Mouse (Mus musculus) left cerebral cortex, postnatal 25 days (tissue): ENCODE measurements around the gene Commd3. TPM values are rescaled to one million over a fixed set of nuclear protein-coding genes. Genes with fewer than 3 reads are reported as not detected.

Experiments
- DNase-seq, 2 experiments: peaks; one replicate each; pipeline ENCODE4 v3.0.0; 2022; ENCODE audit warnings: low spot score in 2 of 2, mixed read lengths in 1 of 2
- intact Hi-C: fragments of 180-260 bp; cut with DNase I; formaldehyde crosslinking; loops from one replicate; pipeline ENCODE4 v1.15.1; 2025
- total RNA-seq, 2 experiments: library from RNA; stranded (reverse); gene quantifications; 2 replicates each; pipeline ENCODE4 v1.2.3; 2021

The Commd3 gene
- 10 to 100 TPM; 84.9 to 92.7 TPM for total RNA-seq

- peak; percentile 95 to 96 for DNase-seq
- intact Hi-C loops, result loop anchor here (2.0 to 10.0 kb wide), 4 partner anchors 65 to 983 kb away; partner anchors contain the start of genes Dnajc1 and Otud1
These were observed at the start of gene Commd3 for GRCm38 (mm10) chr2:18672133-18672765. TSS of gene Commd3 (plus strand) at chr2:18672384.

GRCm38 (mm10) chr2:18623219-18623618 is 49.0 kb upstream of the Commd3 start:
- intact Hi-C loops, result no loop called here
- DNase-seq, result peak; percentile 17 to 64

- intact Hi-C loops, result no loop called here
- DNase-seq, result no peak
These were observed 41.6 kb upstream of the Commd3 start for GRCm38 (mm10) chr2:18630547-18630946.

GRCm38 (mm10) chr2:18635052-18635451 is 37.1 kb upstream of the Commd3 start:
- intact Hi-C loops, result no loop called here
- peak; percentile 78 to 95 for DNase-seq

- intact Hi-C loops, result no loop called here
- no peak for DNase-seq
These were observed 23.6 kb upstream of the Commd3 start for GRCm38 (mm10) chr2:18648563-18648962.

GRCm38 (mm10) chr2:18654821-18655220 is 17.4 kb upstream of the Commd3 start:
- intact Hi-C loops, result no loop called here
- DNase-seq, result no peak

- no peak for DNase-seq
- intact Hi-C loops, result no loop called here
These were observed 8.2 kb upstream of the Commd3 start for GRCm38 (mm10) chr2:18664003-18664402.

GRCm38 (mm10) chr2:18671041-18671440 is 1.1 kb upstream of the Commd3 start:
- no peak for DNase-seq
- intact Hi-C loops, result loop anchor here (5.0 to 10.0 kb wide), 2 partner anchors 64 to 984 kb away; partner anchors contain the start of gene Otud1

- no peak for DNase-seq
- intact Hi-C loops, result loop anchor here (2.0 to 10.0 kb wide), 4 partner anchors 65 to 982 kb away; partner anchors contain the start of genes Dnajc1 and Otud1
These were observed 581 bp downstream of the Commd3 start for GRCm38 (mm10) chr2:18672766-18673164.

- intact Hi-C loops, result loop anchor here (2.0 to 10.0 kb wide), 4 partner anchors 66 to 981 kb away; partner anchors contain the start of genes Dnajc1 and Otud1
- no peak for DNase-seq
These were observed 1.6 kb downstream of the Commd3 start for GRCm38 (mm10) chr2:18673766-18674165.

GRCm38 (mm10) chr2:18674193-18674902 is 2.2 kb downstream of the Commd3 start:
- DNase-seq, result no peak
- intact Hi-C loops, result loop anchor here (5.0 to 10.0 kb wide), 2 partner anchors 67 to 980 kb away; partner anchors contain the start of gene Otud1

- no peak for DNase-seq
- intact Hi-C loops, result loop anchor here (2.0 to 10.0 kb wide), 7 partner anchors 15 to 979 kb away; partner anchors contain the start of genes 4930426L09Rik, Mllt10, Otud1 and Pip4k2a
These were observed 3.7 kb downstream of the Commd3 start for GRCm38 (mm10) chr2:18675681-18676456.

GRCm38 (mm10) chr2:18676457-18676935 is 4.3 kb downstream of the Commd3 start:
- intact Hi-C loops, result loop anchor here (2.0 to 10.0 kb wide), 7 partner anchors 14 to 978 kb away; partner anchors contain the start of genes 4930426L09Rik, Mllt10, Otud1 and Pip4k2a
- DNase-seq, result peak; percentile 73 to 76

- intact Hi-C loops, result loop anchor here (2.0 to 10.0 kb wide), 7 partner anchors 14 to 978 kb away; partner anchors contain the start of genes 4930426L09Rik, Mllt10, Otud1 and Pip4k2a
- peak; percentile 57 to 72 for DNase-seq
These were observed 4.8 kb downstream of the Commd3 start, which contains the start of gene Bmi1 for GRCm38 (mm10) chr2:18676936-18677491. TSS of gene Bmi1 (plus strand) at chr2:18677018.

GRCm38 (mm10) chr2:18677631-18678471 is 5.7 kb downstream of the Commd3 start:
- DNase-seq, result peak in 1 of 2 experiments; percentile 23
- intact Hi-C loops, result loop anchor here (2.0 to 10.0 kb wide), 7 partner anchors 13 to 977 kb away; partner anchors contain the start of genes 4930426L09Rik, Mllt10, Otud1 and Pip4k2a

GRCm38 (mm10) chr2:18679701-18680100 is 7.5 kb downstream of the Commd3 start:
- intact Hi-C loops, result loop anchor here (5.0 to 10.0 kb wide), 5 partner anchors 88 to 975 kb away; partner anchors contain the start of genes 4930426L09Rik, Mllt10, Otud1 and Pip4k2a
- DNase-seq, result no peak

- intact Hi-C loops, result no loop called here
- no peak for DNase-seq
These were observed 8.3 kb downstream of the Commd3 start for GRCm38 (mm10) chr2:18680501-18680900.

- DNase-seq, result peak in 1 of 2 experiments; percentile 66
- intact Hi-C loops, result no loop called here
These were observed 8.8 kb downstream of the Commd3 start for GRCm38 (mm10) chr2:18680961-18681360.
